Mouse (Mus musculus): ENCODE data around the gene Calml4. TPM values are rescaled to one million over a fixed set of nuclear protein-coding genes. Genes with fewer than 3 reads are reported as not detected.
A peak's percentile ranks its signal among the peaks of the same experiment; 100 is the strongest.
"Not testable (repeated sequence)": the region's sequence is repeated elsewhere in the genome, so short reads cannot be mapped to it uniquely, and the experiment has no call there.

Gene Calml4
- total RNA-seq, 2 experiments from 2014 or later: 2.1 to 2.8 TPM

DNA sequence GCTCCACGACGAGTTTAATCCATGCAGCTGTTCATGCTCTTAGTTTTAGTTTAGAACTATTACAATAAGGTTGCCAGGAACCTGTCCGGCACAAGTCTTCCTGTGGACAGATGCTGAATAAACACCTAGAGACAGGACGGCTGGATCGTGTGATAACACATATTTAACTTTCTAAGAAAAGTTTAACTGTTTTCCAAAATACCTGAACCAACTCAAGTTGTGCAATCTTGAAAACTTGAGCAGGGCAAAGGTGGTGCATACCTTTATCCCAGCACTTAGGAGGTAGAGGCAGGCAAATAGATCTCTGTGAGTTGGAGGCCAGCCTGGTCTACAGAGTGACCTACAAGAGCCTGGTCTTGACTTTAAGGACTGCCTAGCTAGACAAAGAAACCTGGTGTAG is 23.0 kb upstream of the Calml4 start:
- ATAC-seq (replicated peaks; ENCODE audit: poor library complexity): no peak

DNA sequence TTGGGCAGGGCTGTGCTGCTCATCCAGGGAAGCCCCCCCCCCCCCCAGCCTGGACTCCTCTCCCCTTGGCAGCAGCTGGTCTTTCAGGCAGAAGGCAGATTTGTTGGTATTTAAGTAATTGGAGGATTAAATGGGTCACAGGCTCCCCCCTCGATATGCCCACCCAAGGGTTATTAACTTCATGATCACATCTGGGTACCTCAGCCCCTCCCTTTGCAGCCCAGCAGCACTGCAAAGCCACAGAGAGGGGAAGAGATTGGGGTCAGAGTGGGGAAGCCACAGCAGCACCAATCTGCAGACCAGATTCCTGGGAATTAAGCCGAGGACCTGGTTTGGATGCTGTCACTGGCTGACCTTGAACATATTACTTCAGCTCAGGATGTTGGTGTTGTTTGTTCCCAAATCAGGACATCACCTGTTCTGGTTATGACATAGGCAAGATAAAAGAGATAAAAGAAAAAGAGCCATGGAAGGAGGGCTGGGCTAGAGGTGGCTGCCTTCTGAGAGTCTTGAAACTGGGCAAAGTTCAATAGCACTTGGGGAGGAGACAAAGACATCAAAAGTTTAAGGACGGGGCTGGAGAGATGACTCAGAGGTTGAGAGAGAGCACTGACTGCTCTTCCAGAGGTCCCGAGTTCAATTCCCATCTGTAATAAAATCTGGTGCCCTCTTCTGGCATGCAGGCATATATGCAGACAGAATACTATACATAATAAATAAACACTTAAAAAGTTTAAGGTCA is 22.0 kb upstream of the Calml4 start:
- no peak for ATAC-seq (replicated peaks; ENCODE audit: poor library complexity)

DNA sequence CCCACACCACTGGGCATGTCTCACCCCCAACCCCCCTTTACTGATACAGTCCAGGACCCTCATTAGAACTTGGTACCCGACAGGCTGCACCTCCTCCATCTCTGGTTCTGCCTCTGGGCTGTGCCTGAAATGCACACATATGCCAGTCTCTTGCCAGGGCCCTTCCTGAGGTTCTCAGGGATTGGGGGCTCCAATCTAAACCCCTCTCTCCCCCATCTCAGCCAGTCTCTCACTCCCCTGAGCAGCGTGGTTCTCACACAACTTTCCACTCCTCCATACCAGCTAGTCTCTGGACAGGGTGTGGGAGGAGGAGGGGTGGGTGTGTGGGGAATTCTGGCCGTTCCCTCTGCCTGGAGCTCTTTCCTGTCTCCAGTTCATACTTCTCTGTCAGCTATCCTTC is 20.3 kb upstream of the Calml4 start:
- ATAC-seq (replicated peaks; ENCODE audit: poor library complexity): no peak

DNA sequence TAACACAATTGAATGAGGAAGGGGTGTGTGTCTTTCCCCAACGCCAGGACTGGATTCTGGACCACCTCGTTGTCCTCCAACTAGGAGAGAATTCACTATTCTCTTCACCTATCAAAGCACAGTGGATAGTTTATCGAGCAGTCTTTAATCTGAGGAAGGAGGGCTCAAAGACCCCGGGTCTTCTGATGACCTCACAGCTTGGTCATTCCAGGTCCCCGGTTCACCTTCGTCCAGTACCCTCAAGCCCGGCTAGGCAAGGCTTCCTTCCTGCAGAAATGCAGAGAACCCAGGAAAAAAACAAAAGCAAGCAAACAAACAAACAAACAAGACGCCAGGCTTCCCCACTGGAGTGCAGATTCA is 19.8 kb upstream of the Calml4 start:
- no peak for ATAC-seq (replicated peaks; ENCODE audit: poor library complexity)

DNA sequence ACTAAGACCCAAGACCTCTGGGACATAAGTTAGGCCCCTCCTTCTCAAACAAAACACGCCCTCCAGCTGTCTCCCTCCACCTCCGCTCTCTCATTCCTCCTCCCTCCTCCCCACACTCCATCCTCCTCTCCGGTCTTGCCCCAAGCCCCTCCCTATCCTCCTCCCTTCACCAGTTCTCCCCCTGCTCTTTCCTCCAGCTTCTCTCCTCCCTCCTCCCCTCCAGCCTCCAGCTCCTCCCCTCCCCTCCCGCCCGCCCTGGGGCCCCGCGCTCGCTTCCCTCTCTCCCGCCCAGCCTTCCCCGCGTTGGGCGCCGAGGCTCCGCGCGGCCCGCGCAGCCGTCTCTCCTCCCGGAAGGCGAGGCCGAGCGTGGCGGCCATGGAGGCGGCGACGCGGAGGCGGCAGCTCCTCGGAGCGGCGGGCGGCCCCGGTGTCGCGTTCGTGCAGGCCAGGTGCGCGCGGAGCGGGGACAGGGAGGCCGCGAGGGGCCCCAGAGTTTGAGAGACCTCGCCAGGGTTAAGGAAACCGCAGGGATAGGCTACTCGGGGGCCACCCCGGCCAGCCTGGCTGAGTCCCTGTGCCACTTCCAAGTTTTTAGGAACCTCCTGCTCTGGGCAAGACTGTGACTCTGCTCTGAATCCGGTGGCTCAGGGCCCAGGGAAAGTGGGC is 19.2 kb upstream of the Calml4 start, which contains the start of gene Cln6:
TSS of gene Cln6 (plus strand) at position 280 of the 666 bp plus-strand sequence.
- ATAC-seq (replicated peaks; ENCODE audit: poor library complexity): peak; percentile 97

DNA sequence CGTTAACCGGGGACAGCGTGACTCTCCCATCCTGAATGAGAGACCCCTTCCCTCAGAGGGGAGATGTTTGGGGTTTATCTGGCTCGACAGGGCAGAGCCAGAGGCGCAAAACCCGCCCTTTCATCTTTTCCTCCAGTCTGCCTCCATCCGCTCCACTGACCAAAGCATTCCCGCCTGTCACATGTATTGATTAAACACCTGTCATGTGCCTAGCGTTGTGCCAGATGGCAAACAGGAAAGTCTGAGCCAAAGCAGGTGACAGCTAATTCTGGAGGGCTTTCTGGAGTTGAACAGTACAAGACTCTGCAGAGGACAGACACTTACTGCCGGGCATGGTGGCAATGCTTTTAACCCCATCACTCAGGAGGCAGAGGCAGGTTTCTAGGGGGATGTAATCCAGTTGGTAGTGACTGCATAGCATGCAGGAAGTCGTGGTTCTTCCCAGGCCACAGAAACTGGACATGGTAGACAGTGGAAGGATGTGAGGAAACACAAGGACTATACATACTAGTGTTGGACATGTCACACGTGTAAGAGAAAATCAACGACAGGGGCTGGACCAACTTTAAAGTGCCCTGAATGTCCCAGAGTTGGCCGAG is 18.6 kb upstream of the Calml4 start:
- ATAC-seq (replicated peaks; ENCODE audit: poor library complexity): 0 out of 2 replicates have a peak, but pooled peaks have one; percentile 6

DNA sequence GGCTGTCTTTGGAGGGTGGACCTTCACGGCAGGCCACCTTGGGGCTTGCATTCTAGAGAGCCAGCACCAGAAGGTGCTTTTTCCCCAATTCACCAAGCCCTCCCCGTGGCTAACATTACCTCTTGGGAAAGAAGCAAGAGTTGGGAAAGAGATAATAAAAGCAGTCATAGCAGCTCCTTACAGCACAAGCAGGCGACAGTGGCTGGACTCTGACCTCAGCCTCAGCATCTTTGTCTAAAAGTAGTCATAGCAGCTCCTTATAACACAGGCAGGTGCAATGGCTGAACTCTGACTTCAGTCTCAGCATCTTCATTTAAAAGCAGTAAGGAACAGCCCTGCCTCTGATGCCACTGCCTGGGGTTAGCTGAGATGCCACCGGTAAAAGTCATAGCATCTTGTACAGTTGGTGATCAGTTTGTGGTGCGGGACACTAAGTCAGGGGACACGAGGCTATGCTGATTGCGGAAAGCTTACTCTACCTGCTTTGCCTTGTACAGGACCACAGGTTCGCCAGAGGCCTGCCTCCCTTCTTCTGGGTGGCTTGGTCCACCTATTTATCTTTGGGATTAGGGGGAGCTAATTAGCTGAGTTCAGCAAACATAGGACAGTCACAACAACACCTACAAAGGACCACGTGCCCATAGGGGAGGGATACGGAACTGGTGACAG is 14.4 kb upstream of the Calml4 start:
- ATAC-seq (replicated peaks; ENCODE audit: poor library complexity): no peak

DNA sequence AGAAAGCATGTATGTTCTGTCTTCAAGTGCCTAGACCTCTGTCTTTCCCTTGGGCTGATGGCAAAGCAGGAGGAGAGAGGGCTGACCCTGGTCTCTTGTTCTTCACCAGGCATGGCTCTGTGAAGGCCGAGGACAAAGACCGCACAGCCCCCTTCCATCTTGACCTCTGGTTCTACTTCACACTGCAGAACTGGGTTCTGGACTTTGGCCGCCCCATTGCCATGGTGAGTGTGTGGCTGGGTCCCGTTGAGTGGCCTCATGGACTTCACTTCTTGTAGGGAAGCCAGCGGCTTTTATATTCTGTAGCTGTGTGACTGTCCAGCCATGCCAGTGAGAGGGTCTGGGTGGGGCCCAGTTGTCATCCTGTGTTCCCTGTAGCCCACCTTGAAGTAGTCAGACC is 13.4 kb upstream of the Calml4 start:
- ATAC-seq (replicated peaks; ENCODE audit: poor library complexity): no peak

DNA sequence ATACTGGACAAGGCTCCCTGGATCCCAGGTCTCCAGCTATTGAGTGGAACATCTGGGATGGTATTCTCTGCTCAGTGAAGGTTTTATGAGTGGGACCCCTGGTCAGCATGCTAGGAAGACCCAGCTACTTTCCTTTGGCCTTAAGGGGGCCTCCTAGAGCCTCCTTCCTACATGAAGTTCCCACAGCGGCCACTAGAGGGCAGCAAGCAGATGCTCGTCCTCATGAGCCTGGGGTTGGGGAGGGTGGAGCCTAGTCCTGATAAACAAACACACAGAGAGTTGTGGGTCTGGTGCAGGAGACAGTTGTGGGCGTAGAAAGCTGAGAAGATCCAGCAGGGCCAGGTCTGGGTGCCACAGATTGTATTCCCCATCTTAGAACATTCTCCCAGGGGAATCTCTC is 10.2 kb upstream of the Calml4 start:
- peak; percentile 98 for ATAC-seq (replicated peaks; ENCODE audit: poor library complexity)

DNA sequence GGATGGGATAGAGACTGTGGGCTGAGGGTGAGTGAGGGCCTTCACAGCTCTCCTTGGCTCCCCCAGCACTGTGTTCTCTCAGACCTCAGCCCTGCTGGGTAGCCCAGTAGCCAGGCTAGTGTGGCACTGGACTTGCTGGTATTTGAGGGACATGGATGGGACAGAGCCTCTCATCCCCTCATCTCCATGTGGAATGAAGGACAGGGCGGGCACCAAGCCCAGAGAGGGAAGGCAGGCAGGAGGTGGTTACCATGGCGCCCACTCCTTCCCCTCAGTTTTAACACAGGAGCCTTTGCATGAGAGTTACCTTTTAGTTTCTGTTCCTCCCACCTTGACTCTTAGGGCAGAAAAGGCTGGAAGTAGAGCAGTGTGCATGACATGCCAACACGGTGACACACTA is 9.2 kb upstream of the Calml4 start:
- no peak for ATAC-seq (replicated peaks; ENCODE audit: poor library complexity)

DNA sequence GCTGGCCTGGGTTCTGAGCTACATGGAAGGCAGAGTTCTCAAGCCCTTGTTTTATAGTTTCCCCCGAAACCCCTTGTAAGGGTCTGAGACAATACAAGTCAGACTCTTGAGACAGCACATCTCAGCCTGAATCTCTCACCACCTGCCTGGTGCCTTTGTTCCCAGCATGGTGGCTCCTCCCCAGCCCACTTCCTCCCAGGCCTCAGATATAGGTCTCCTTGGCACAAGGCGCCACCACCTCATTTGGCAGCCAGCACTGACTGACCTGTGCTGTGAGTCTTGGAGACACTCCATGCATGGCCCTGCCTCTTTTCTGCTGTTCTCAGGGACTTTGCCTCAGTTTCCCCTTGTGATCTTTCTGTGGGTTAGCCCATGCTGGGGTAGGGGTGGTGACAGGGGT is 6.3 kb upstream of the Calml4 start:
- no peak for ATAC-seq (replicated peaks; ENCODE audit: poor library complexity)

DNA sequence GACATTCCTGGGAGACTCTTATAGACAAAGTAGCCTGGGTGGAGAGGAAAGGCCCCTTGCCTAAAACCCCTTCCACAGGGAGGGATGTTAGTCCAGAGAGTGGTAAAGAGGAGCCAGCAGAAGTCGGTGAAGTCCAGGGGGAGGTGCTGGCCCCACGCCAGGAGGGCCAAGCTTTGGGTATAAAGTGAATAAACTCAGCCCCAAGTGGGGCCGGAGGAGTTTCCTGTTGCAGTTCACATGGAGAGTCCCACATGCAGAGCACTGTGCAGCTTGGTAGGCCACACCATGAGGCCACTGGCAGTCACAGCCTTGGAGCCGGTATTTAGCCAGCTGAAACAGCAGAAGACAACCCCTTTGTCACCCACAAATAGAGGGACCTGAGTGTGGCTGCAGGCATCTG is 3.4 kb upstream of the Calml4 start:
- ATAC-seq (replicated peaks; ENCODE audit: poor library complexity): no peak

DNA sequence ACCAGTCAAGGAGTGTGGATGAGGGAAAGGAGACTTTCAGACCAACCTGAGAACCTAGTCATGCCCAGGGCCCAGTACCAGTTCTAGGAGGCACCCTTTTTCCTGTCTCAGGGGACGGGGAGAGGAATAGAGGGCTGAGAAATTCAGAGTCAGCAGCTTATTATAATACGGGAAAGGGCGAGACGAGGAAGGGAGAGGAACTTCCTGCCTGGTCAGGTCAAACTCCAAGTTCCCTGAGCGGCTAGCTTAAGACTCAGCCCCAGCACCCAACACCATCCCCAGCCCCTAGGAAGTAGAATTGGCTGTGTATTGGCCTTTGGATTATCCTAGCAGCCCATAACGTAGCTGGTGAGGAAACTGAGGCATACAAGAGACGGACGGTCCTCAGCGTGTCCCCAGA is 664 bp upstream of the Calml4 start:
- peak; percentile 22 for ATAC-seq (replicated peaks; ENCODE audit: poor library complexity)

DNA sequence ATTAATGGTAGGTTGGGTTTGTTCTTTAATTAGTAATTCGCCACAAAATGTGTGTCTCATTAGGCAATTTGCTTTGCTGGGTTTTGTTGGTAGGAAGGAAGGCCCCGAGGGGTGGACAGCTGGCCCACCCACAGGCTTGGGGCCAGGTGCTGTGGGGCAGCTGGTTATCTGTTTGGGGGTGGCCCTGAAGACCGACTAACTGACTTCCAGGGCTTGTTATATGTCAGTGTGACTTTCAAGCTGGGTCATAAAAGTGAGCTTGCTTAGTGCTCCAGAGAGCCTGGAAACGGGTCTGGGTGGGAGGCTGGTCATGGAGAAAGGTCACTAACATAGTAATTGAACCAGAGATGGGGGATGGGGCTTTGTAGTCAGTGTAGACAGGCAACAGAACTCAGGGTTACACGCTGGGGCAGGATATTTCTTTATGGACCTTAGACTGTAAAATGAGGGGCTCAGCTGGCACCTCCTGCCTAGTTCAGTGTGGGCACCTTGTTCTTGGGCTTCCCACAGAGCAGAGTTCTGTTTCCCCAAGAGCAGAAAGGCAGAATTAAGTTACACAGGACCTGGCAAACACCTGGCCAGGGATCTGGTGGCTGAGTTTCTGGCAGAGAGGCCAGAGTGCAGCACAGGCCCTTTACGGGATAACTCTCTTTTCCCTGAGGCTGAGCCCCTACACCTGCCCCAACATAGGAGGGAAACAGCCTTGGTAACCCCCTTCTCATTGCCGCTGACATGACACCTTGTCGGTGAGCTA is 563 bp downstream of the Calml4 start:
- no peak for ATAC-seq (replicated peaks; ENCODE audit: poor library complexity)

DNA sequence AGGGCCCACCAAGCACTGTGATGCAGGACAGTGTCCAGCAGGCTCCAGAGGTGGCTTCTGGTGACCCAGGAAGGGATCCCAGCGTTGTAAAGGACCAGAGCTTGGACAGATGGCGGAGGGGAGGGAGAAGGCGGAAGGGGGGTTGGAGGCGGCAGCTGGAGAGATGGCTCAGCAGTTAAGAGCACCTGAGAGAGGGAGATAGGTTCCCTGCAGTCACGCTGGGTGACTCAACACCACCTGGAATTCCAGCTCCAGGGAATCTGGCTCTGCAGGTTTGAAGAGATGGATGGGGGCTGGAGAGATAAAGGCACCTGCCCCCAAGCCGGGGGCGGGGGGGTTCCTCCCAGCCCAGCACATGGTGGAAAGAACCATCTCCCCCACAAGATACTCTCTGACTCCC is 2.2 kb downstream of the Calml4 start:
- not testable (repeated sequence) for ATAC-seq (replicated peaks; ENCODE audit: poor library complexity)

DNA sequence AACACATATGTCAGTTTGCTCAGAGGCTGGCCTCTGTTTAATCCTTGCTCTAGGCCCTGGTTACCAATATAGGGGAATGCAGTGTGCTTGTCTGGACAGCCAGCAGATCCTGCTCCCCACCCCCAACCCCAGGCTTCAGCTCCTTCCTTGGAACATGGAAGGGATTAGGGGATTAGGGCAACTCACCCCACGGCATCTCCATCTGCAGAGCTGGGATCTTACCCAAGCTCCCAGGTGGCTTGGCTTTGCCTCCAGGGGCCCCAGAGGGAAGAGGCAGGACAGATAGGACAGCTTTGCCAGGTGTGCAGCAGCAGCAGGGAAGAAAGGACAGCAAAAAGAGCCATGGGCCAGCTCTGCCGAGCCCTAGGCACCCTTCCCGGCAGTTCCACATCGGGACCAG is 3.0 kb downstream of the Calml4 start:
- no peak for ATAC-seq (replicated peaks; ENCODE audit: poor library complexity)

DNA sequence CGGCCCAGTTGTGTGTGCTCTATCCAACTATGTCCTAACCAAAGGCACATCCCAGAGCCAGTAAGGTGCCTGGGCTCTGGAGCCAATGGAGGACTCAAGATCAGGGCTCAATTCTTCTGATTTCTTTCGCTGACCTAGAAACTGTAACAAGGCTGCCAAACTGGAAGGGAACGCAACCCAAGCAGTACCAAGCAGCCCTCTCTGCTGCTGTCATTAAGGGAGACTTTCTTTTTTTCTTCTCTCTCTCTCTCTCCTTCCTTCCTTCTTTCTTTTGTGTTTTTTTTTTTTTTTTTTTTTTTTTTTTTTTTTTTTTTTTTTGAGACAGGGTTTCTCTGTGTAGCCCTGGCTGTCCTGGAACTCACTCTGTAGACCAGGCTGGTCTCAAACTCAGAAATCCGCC is 11.4 kb downstream of the Calml4 start:
- not testable (repeated sequence) for ATAC-seq (replicated peaks; ENCODE audit: poor library complexity)

DNA sequence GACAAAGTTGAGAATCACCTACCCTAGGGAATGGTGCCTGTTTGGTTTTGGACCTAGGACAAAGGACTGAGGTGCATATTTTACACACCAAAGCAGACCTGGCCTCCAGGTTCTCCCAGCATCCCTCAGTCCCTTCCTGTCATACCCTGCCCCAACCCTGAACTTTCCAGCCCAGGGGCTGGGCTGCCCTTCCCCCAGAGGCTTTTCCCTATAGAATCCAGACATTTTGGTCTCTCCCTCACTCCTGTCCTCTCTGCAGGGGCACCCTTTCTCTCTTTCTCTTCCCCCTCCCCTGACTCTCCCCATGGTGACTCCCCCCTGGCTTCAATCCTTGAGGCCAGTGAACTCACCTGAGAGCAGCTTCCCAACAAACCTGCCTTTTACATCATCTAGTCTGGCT is 12.8 kb downstream of the Calml4 start:
- no peak for ATAC-seq (replicated peaks; ENCODE audit: poor library complexity)

DNA sequence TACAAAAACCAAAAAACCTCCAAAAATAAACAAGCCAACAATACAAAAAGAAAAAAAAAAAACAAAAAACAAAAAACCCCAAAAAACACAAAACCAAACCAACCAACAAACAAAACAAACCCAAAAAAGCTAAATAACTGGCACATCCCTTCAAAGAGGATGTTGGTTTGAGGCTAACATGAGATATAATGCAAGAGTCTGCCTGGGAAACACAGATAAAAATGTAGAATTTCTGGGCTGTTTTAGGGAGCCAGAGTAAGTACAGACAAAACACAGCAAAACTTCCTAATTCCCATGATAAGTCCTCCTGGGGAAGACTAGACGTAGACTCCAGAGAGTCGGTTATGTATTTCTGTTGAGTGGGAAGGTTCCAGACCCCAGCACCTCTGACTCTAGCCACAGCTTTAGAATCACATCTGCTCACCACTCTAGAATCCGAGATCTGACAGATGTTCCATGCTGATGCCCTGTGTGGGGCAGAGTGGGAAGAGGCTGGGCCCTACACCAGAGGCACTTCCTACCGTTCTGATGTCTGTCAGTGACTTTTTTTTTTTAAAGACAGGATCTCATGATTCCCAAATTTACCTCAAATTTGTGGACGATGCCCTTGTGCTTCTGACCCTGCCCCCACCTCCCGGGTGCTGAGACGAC is 19.2 kb downstream of the Calml4 start:
- ATAC-seq (replicated peaks; ENCODE audit: poor library complexity): peak; percentile 93

DNA sequence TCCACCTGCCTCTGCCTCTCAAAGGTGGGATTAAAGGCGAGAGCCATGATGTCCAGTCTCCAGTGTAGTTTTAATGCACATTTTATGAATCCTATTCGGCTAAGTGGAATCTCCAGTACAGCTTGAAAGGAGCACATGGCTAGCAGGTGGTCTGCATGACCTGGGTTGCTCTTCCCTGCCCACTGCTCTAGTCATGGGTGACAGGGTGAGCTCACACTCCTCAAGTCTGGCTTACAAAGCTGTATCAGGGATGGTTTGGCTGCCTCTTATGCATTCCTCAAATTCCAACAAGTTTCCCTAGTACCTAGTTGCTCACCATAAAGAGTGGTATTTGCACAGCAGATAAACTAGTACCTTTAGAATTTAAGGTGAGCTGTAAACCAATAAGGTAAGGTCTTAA is 19.9 kb downstream of the Calml4 start:
- no peak for ATAC-seq (replicated peaks; ENCODE audit: poor library complexity)

DNA sequence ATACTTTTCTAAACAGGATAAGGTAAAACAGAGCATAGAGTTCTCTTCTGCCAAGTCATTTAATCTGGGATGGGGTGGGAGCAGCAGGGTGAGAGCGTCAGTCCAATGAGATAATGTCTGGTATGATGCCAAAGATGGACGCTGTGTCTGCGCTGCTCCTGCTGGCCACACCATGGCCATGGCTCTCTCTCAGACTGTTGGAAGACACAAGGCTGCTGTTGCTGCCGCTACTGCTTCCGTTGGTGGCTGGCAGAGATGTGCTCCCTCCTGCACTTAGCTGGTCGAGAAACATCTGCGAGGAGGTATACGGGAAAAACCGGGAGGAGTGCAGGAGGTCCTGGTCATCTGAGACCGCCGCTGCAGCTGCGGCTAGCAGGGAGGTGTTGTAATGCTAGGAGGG is 24.0 kb downstream of the Calml4 start:
- no peak for ATAC-seq (replicated peaks; ENCODE audit: poor library complexity)
